Mouse (Mus musculus) thymus, adult 2 months (tissue): ENCODE measurements at regions not wholly inside any gene's neighbourhood (a gene's known extent, or its start where the extent isn't known, plus 50 kb on each side); places are given as distances from the start of the nearest gene placed in this dataset.

ENCODE experiments used
- CTCF ChIP-seq: fragments of 200-500 bp; IDR thresholded peaks from 2 replicates; pipeline ENCODE4 v1.5.1; 2012; ENCODE audit warnings: mild to moderate bottlenecking, control low read depth, low read length, moderate library complexity, borderline replicate concordance; ENCODE audit not compliant: control insufficient read depth, poor library complexity, insufficient read depth; ENCODE audit errors: extremely low read depth
- POLR2A ChIP-seq: fragments of 200-500 bp; IDR thresholded peaks from 2 replicates; pipeline ENCODE4 v1.6.1; 2012; ENCODE audit warnings: mild to moderate bottlenecking, low read length, control low read depth, moderate library complexity; ENCODE audit not compliant: control insufficient read depth, poor library complexity, insufficient read depth; ENCODE audit errors: extremely low read depth

DNA sequence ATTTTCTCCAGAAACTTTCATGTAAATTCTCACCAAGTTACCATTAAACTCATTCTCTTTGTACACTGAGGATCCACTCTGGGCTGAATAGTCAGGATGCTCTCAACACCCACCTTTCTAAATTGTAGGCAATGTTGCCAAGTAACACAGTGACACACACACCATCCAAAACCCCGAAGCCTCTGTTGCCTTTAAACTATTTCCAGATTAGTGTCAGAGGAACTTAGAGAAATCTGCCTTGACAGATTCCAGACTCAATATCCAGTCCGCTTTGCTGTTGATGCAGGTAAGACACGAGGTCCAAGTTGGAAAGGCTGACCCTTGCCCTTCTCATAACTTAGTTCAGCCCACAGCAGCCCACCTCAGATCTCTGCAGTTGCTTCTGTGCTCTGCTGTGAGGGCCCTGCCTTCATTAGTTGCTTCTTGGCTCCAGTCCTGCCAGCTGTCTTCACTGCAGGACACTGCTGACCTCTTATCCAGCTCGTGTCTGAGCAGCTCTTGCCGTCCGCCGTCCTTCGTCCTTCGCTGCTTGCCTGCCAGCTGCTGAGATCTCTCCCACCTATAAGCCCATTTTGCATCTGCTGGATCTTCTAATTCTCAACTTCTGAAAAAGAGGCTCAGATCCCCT is 306.4 kb upstream of the Tbl1xr1 start:
- TF ChIP-seq CTCF (no peak), POLR2A (no peak)
